Mouse (Mus musculus): ENCODE results near the gene Ube2d1.

Ube2d1 gene

GRCm38 (mm10) chr10:71284511-71285125, 444 bp downstream of the Ube2d1 start:
- no peak for DNase-seq

- DNase-seq: no peak
These were observed 941 bp downstream of the Ube2d1 start for GRCm38 (mm10) chr10:71284131-71284510.

- DNase-seq: no peak
These were observed 11.9 kb downstream of the Ube2d1 start for GRCm38 (mm10) chr10:71273008-71273739.

DNA sequence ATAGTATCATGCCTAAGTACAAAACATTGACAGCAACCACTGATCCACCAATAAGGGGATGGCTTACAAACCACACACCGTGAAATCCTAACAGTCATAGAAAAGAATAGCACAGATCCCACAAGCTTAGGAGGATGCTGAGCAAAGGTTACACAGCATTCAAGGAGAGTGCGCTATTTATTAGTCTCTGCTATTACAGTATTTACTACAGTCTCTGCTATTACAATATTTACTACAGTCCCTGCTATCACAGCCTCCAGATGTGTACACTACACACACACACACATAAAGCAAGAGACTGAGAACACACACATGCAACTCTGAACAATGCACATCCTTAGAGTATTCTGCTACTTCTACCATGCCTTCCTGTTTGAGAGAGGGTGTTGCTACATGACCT, 17.1 kb downstream of the Ube2d1 start:
- DNase-seq: no peak

DNA sequence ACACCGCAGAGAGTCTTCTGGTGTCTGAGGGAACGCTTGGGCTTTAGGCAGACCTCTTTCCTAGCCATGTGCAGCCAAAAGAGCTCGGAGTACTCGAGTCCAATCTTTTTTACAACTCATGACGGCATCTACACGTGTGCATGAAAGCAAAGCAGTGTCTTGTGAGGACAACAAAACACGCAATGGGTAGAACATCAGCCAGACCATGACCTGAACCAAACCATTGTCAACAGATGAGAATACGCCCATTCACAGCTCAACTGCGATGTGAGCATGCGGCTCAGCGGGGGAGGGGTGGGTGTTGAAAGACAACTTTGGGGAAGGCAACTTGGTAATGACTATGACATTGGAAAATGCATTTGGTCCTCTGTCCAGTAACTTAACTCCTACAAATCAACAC, 17.6 kb downstream of the Ube2d1 start:
- no peak for DNase-seq

- no peak for DNase-seq
These were observed 20.0 kb downstream of the Ube2d1 start for GRCm38 (mm10) chr10:71265067-71265466.

GRCm38 (mm10) chr10:71261637-71262036, 23.4 kb downstream of the Ube2d1 start:
- no peak for DNase-seq

- no peak for DNase-seq
These were observed 26.1 kb downstream of the Ube2d1 start for GRCm38 (mm10) chr10:71258943-71259342.

DNA sequence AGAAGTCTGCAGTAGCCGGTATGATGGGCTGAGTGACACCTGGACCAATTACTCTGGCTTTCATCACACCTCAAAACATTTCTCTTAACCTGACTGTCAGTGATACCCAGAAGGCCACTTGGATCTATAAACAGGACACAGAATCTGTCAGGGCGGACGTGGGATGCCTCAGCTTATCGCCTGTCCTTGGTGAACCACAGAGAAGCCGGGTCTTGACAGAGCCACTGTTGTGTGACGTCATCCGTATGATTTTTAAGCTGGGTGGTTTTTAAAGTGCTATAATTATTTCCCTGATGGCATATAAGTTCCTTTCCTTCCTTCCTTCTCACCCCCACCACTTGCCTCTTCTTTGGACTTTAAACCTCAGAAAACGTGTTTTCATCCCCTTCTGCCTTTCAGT, 26.5 kb downstream of the Ube2d1 start:
- DNase-seq: no peak

- DNase-seq: no peak
These were observed 31.9 kb downstream of the Ube2d1 start for GRCm38 (mm10) chr10:71253147-71253546.

DNA sequence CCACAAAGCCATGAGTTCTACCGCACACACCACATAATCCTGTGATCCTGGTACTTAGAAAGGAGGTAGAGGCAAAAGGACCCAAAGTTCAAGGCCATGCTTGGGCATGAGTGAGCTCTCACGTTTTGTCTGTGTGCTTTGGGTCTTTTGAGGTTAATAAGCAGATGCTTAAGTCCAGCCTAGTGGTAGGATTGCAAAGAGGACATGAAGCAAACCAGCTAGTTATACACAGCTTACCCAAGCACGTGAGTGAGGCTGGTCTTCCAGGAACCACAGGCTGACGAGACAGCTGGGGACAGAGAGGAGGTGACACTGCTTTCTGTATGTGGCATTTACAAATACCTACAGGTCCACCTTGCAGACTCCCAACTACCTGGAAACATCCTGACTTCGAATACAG, 32.6 kb downstream of the Ube2d1 start:
- no peak for DNase-seq

GRCm38 (mm10) chr10:71251846-71252245, 33.2 kb downstream of the Ube2d1 start:
- DNase-seq: no peak

DNA sequence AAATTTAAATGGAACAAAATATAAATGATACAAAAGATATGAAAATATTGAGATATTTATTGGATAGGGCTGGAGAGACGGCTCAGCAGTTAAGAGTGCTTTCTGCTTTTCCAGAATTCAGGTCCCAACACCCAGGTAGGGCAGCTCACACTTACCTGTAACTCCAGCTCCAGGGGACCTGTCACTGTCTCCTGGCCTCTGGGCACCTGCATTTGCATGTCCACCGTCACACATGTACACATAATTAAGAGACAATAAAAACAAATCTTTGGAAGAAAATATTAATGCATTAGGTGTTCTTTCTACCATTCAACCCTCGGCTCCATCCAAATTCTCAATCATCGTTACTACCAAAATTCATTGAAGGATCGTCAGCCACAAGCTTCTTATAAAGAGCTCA, 33.8 kb downstream of the Ube2d1 start:
- DNase-seq: no peak

GRCm38 (mm10) chr10:71250472-71250871, 34.6 kb downstream of the Ube2d1 start:
- no peak for DNase-seq

GRCm38 (mm10) chr10:71249086-71249880, 35.8 kb downstream of the Ube2d1 start:
- DNase-seq: no peak

DNA sequence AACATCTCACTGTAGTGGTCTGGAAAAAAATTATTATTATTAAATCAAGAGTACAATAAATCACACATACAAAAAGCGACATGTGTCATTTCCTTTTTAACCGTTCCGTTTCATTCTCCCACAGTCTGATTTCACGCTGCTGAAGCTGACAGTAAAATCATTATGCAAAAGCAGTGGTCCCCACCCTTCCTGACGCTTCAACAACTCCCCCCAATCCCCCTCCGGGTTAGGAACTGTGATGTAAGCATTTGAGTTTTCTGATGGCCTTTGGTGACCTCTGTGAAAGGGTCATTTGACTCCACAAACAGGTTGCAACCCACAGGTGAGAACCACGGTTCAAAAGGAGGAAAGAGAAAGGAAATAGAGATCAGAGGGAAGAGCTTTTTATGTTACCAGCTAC, 38.1 kb downstream of the Ube2d1 start:
- peak; percentile 25 for DNase-seq

DNA sequence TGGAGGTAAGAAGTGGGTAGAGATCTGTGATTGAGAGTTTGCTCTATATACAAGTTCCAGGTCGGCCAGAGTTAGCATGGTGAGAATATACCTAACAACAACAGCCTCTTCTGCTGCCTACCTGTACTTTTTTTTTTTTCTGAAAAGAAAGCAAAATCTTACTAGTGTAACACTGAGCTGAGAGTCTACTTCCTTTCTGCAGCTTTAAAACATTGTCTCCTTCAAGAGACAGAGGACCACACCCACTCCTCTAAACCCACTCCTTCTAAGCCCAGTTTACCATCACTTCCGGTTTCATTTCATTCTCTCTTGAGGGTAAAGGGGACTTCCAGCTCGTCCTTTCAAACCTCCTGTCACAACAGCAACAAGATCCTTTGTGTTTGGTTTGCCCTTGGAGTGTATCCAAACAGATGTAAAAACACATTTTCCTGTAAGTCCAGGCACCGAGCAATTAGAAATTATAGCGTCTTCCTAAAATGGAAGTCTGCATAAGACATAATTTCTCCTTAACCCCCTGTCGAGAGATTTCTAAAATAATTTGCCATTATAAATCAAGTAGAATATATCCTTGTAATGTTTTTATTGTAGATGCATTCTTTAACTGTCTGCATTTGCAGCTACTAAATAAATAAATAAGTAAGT, 45.5 kb downstream of the Ube2d1 start:
- DNase-seq: peak; percentile 45

DNA sequence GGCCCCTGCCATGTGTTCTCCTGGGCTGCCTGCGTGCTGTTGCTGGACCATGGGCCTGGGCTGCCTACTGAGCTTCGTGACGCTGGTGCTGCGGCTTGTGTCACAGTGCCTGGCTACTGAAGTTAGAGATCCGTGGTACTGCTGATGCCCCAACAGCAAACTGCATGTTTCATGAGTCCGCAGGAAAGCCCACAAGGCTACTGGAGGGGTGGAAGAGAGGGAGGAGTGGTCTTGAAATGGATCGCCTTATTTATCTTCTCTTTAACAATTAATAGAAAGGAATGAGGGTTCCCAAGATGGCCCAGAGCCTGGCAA, 46.9 kb downstream of the Ube2d1 start, which contains the start of gene Tfam:
Tfam (minus strand) TSS at position 41 of the 315 bp plus-strand sequence.
- DNase-seq: no peak

DNA sequence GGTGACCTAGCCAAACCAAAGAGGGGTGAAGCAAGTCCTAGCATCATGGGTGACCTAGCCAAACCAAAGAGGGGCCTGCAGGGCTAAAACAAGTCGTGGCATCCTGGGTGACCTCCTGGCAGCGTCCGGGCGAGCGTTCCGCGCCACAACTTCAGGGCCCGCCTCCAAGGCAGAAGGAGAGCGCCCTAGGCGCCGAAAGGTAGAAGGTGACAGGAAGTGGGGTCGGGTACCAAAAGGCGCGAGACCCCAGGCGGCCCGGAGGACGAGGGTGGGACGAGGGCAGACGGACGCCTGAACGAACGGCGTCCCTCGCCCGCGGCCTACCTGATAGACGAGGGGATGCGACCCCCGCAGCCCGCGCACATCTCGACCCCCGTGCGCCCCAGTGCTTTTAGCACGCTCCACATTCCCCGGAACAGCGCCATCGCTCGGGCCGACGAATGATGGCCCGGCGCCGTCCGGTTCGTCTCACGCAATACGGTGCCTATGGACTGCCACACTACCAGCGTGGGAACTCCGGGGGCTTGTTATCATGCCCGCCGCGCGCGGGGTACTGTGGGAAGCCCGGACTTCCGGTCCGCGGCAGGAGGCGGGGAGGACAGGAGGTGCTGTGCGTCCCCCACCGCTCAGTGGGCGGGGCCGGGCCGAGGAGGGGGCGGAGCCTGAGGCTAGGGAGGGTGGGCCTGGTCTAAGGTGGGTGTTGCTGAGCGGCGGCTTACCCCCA, 47.4 kb downstream of the Ube2d1 start:
- DNase-seq: peak; percentile 99

- DNase-seq: no peak
These were observed 51.0 kb downstream of the Ube2d1 start for GRCm38 (mm10) chr10:71234071-71234470.

GRCm38 (mm10) chr10:71225894-71226293, 59.2 kb downstream of the Ube2d1 start:
- DNase-seq: peak; percentile 77

- no peak for DNase-seq
These were observed 62.0 kb downstream of the Ube2d1 start for GRCm38 (mm10) chr10:71223101-71223500.

DNA sequence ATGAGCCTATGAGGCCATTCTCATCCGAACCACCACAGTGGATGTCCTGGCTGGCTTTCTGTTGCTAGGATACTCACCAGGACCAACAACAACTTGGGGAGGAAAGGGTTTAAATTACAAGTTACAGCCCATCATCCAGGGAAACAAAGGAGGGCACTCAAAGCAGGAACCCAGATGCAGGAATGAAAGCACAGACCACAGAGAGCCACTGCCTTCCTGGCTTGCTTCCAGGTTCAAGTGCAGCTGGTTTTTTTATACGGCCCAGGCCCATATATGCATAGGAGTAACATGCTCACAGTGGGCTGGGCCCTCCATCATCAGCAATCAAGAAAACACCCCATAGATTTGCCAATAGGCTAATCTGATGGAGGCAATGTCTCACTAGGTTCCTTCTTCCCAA, 62.4 kb downstream of the Ube2d1 start:
- no peak for DNase-seq

All from thymus, postnatal 25 days (tissue).